Mouse (Mus musculus) embryonic facial prominence, embryonic 14.5 days (tissue): Measurements from ENCODE around the gene Nudt22. TPM values are rescaled to one million over a fixed set of nuclear protein-coding genes. Genes with fewer than 3 reads are reported as not detected.

ENCODE experiments used
- ATAC-seq: fragments of 200-750 bp; cut with Nextera tagmentation; 2 replicates; pipeline ENCODE4 v1.8.0; 2017; ENCODE audit warnings: low read depth, moderate number of reproducible peaks, moderate TSS enrichment
- DNase-seq: peaks from one replicate; pipeline ENCODE4 v3.0.0-alpha.2; 2015; ENCODE audit warnings: low spot score
- H3K27ac ChIP-seq: fragments of 300-500 bp; sonication (generic); replicated peaks from 2 replicates; pipeline ENCODE4 v1.5.1; 2014; ENCODE audit warnings: low read depth, mild to moderate bottlenecking, low read length, moderate library complexity
- H3K27me3 ChIP-seq: fragments of 300-500 bp; sonication (generic); replicated peaks from 2 replicates; pipeline ENCODE4 v1.6.1; 2014; ENCODE audit warnings: low read length; ENCODE audit not compliant: control insufficient read depth, insufficient read depth
- H3K36me3 ChIP-seq: fragments of 300-500 bp; sonication (generic); 2 replicates; pipeline ENCODE4 v1.6.1; 2014; ENCODE audit warnings: low read length, mixed read lengths; ENCODE audit not compliant: control insufficient read depth, insufficient read depth
- H3K4me1 ChIP-seq: fragments of 300-500 bp; sonication (generic); 2 replicates; pipeline ENCODE4 v1.6.1; 2014; ENCODE audit warnings: antibody characterized with exemption, low read length; ENCODE audit not compliant: control insufficient read depth, insufficient read depth
- H3K4me2 ChIP-seq: fragments of 300-500 bp; sonication (generic); 2 replicates; pipeline ENCODE4 v1.6.1; 2014; ENCODE audit warnings: low read depth, mild to moderate bottlenecking, low read length, moderate library complexity, mixed read lengths
- H3K4me3 ChIP-seq: fragments of 300-500 bp; sonication (generic); 2 replicates; pipeline ENCODE4 v1.5.1; 2014; ENCODE audit warnings: low read depth, mild to moderate bottlenecking, low read length
- H3K9ac ChIP-seq: fragments of 300-500 bp; sonication (generic); 2 replicates; pipeline ENCODE4 v1.6.1; 2014; ENCODE audit warnings: low read depth, mild to moderate bottlenecking, low read length, moderate library complexity, mixed read lengths
- H3K9me3 ChIP-seq: fragments of 300-500 bp; sonication (generic); 2 replicates; pipeline ENCODE4 v1.6.1; 2016; ENCODE audit warnings: low read length; ENCODE audit not compliant: control insufficient read depth
- WGBS: fragments of 180-500 bp; shearing (Covaris S2); extraction: QIAGEN DNeasy Blood & Tissue Kit; methylation state at CpG from one replicate; pipeline ENCODE4 v1.1.7; 2014; 5-methylcytosine and 5-hydroxymethylcytosine counted together
- polyA plus RNA-seq: library from polyadenylated mRNA; unstranded; fragments of >200 nt; fragmentation: Nextera tagmentation; extraction: Ambion mirVana; gene quantifications from 2 replicates; pipeline ENCODE4 v1.2.1, GENCODE M21; 2014

Gene Nudt22
- polyA plus RNA-seq, 1 experiment from 2014 or later: 22.9 TPM

DNA sequence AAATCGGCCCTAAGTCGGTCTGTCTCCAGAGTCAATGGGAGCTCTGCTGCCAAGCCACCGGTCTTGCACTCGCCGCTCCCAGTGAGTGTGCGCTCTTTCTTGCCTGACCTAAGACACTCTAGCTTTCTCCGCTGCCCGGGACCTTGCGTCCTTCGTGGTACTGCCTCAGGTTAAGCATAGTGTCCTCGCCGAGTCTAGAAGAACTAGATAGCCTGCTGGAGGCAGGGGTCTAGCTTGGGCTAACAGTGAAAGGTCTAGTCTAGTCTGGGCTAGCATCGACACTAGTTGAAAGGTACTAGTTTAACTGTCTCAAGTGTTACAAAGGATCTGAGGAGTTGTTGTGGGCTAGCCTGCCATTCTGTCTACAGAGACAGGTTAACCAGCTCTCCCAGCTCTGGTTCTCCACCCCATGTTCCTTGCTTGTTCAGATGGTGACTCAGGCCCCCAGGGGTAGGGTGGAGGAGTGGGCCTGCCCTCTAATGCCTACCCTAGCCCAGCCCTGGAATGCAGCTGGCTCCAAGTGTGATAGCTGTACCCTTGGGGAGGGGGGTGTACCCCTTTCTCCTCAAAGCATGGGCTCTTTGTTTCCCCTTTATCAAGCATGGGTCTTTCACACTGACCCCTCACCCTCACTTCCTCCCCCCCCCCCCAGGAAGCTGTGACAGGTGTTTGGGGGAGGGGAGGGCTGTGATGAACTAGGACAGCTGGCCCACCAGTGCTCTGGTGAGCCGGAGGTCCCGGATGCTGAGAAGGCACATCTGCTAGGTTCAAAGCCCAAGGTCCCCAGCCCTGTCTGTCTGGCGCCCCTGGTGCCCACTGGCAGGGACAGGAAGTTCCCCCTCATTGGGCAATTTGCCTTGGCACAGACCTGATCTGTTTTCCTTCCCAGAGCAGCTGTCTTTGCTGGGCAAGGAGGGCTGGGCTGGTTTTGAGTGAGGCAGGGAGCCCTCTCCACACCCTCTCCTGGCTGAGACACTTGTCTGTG lies 20.1 kb downstream of the Nudt22 start, which contains the start of gene Plcb3:
Plcb3 (minus strand) TSS at position 934 of the 985 bp plus-strand sequence.
- peak within 1 kb of the TSS; percentile 76 for H3K9ac ChIP-seq
- H3K4me3 ChIP-seq: peak within 1 kb of the TSS; percentile 77
- H3K36me3 ChIP-seq: peaks cover 19% of the 10 kb centered on the region
- peak within 1 kb of the TSS; percentile 92 for H3K4me2 ChIP-seq
- DNase-seq (peak; percentile 92), ATAC-seq (peak; percentile 3; the same call in 1 of the 2 replicates)
- WGBS: 2% methylated on average over 16 of the region's 16 CpGs
- H3K27me3 ChIP-seq: no peaks in the 10 kb centered on the region
- no peaks in the 10 kb centered on the region for H3K9me3 ChIP-seq
- peak within 1 kb of the TSS; percentile 88 for H3K27ac ChIP-seq
- H3K4me1 ChIP-seq: peaks cover 24% of the 10 kb centered on the region

DNA sequence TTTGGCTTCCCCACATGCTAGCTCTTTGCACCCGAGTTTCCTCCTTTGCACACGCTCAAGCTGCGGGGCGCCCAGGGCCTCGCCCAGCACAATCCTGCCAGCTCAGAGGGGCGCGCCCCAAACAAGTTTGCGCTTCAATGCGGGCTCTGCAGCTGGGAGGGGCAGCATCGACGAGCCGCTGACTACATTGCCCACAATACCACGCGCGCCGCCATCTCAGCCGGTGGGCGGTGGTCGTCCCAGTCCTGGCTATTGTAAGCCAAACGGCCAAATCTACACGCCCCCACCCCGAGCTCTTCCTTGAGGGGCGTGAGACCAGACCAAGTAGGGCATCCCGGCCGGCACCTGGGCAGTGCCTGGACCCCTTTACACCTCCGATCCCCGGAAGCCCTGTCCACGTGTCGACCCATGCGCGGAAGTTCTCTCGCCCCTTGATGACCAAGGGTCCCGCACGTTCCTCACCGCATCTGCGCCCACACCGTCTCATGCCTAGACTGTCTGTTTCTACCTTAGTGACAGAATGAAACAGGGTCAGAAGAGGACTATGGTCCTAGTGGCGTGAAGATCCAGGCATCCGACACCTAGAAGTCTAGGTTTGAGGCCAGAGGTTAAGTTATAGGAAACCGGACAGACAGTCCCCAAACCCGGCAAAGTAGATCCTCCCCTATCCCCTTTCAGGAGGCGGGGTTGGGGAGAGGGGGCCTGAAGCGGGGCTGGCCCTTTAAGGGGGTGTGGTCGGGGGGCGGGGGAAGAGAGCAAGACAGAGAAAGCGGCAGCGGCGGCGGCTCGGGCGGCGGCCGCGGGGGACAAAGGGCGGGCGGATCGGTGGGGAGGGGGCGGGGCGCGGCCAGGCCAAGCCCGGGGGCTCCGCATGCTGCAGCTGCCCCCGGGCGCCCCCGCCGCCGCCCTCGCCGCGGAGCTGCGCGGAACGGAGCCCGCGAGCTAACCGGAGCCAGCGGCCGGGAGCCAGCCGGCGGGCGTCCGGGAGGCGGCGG lies 21.4 kb downstream of the Nudt22 start, which contains the start of gene Ppp1r14b:
Ppp1r14b (plus strand) TSS at position 758 of the 995 bp plus-strand sequence.
- peak within 1 kb of the TSS; percentile 92 for H3K4me2 ChIP-seq
- H3K9ac ChIP-seq: peak within 1 kb of the TSS; percentile 76
- no peaks in the 10 kb centered on the region for H3K9me3 ChIP-seq
- H3K4me1 ChIP-seq: peaks cover 33% of the 10 kb centered on the region
- peak; percentile 70 for ATAC-seq
- WGBS: 0% methylated on average over 39 of the region's 84 CpGs
- peaks cover 19% of the 10 kb centered on the region for H3K36me3 ChIP-seq
- no peaks in the 10 kb centered on the region for H3K27me3 ChIP-seq
- peak; percentile 96 for DNase-seq
- peak within 1 kb of the TSS; percentile 77 for H3K4me3 ChIP-seq
- H3K27ac ChIP-seq: peak within 1 kb of the TSS; percentile 88

DNA sequence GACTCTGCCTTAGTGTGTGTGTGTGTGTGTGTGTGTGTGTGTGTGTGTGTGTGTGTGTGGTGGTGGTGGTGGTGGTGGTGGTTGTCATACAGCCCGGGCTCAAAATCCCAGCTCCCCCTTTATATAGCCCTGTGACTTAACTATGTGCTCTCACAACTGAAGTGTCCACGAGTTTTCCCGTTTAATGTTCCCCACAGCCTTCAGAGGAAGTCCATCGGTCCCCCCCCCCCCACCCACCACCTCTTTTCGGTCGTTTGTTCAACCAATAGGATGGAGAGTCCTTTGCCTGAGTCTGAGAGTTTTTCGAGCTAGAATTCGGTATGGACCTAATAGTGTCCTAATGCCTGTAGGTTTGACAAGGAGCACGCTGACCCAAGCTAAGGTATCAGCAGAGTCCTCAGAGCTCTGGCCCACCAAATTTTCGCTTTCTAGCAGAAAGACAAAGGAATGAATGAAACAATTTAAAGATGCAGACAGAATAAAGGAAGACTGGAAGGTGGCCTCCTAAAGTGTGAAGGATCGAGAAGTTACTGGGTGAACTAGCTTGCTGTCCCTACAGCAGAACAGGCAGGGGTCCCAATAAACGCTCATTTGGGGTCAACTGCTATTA lies 22.2 kb downstream of the Nudt22 start:
- whole genome bisulfite sequencing: 25% methylated on average over 11 of the region's 12 CpGs
- Histone ChIP-seq H3K27me3 (no peaks in the 10 kb centered on the region), H3K27ac (peak overlapping the region; percentile 88; the same call in 1 of the 2 replicates), H3K4me1 (peaks cover 28% of the 10 kb centered on the region), H3K36me3 (peaks cover 16% of the 10 kb centered on the region), H3K4me2 (peak overlapping the region; percentile 92), H3K9ac (peak overlapping the region; percentile 48), H3K9me3 (no peaks in the 10 kb centered on the region), H3K4me3 (peak overlapping the region; percentile 77)
- DNase-seq: no peak
- no peak for ATAC-seq

DNA sequence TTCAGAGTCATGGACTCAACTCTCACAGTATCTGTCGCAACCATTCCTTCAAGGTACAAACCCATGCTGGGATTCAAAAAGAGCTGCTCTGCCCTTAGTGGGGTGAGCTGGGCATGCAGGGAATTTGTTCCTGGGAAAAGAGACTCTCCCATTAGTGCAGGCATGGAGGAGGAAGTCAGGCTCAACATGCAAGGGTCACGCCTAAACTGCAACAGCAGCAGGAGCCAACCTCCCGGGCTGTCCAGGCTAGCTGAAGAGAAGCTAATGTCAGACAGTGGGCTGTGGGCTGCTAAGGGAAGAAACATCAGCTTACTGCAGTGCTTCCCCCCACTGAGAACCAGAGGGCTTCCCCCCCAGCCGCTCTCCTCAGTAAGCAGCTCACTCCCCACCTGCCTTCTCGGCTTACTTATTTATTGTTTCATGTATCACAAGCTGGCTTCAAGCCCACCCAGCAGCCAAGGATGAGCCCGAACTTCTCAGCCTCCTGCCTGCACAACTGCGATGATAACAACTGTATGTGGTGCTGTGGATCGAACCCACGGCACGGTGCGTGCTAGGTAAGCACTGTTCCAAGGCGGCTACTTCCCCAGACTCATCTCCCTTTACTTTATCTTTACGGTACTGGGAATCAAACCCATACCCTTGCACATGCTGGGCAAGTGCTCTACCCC lies 23.5 kb downstream of the Nudt22 start:
- no peak for ATAC-seq
- H3K4me2 ChIP-seq: no peak overlapping the region
- H3K4me3 ChIP-seq: no peak overlapping the region
- H3K4me1 ChIP-seq: peaks cover 30% of the 10 kb centered on the region
- peaks cover 3% of the 10 kb centered on the region for H3K36me3 ChIP-seq
- no peaks in the 10 kb centered on the region for H3K9me3 ChIP-seq
- no peak for DNase-seq
- no peak overlapping the region for H3K9ac ChIP-seq
- H3K27me3 ChIP-seq: no peaks in the 10 kb centered on the region
- no peak overlapping the region for H3K27ac ChIP-seq
- WGBS: 74% methylated on average over 13 of the region's 13 CpGs

DNA sequence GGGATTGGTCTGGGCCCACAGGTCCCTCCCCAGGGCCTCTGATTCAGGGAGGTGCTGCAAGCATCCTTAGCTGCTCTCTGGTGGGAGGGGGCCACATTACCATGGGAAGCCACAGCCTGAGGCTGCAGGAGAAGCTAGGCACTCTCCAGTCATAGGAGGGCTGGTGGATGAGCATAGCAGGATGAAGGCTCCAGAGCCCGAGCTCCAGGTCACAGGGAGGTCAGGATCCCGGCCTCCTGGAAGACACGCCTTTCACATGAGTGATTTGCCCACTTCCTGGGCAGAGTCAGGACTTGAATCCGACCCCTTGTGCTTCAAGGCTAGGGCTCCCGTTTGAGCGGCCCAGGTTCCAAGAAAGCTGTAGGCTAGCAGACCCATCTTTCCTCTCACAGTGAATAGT lies 24.3 kb downstream of the Nudt22 start:
- ATAC-seq (no peak), DNase-seq (no peak)
- Histone ChIP-seq H3K4me3 (no peak overlapping the region), H3K4me1 (peaks cover 28% of the 10 kb centered on the region), H3K36me3 (no peaks in the 10 kb centered on the region), H3K4me2 (no peak overlapping the region), H3K27ac (0 out of 2 replicates have a peak overlapping the region, but pooled peaks have one; percentile 1), H3K9ac (0 out of 2 replicates have a peak overlapping the region, but pooled peaks have one; percentile 14), H3K27me3 (no peaks in the 10 kb centered on the region), H3K9me3 (no peaks in the 10 kb centered on the region)
- WGBS: 33% methylated on average over 6 of the region's 6 CpGs

DNA sequence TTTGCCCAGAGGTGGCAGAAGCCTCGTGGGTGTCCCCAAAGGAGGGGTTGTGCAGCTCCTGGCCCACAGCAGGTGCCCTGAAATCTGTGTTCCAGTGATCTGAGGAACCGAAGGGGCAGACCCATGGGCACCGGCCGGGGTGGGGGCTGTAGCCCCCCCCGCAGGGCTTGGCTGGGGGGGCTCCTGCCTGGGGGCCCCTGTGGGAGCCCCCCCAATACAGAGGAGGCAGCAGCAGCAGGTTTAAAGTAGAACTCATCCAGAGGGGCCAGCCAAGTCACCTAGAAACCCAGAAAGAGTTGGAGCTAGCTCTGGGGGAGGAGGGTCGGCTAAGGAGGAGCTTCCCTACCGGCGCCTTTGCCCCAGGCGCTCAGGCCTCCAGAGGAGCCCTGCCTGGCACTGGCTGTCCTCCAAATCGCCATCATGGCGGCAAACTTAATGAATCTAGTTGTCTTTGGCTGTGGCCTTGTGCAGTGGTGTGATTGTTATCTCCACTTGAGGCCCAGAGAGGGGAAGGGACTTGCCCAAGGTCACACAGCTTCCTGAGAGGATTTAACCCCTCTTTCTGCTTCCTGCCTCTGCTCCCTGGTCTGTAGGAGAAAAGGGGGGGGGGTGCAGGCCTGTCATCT lies 25.3 kb downstream of the Nudt22 start:
- DNase-seq (no peak), ATAC-seq (no peak)
- Histone ChIP-seq H3K4me1 (peaks cover 25% of the 10 kb centered on the region), H3K27ac (no peak overlapping the region), H3K4me2 (peak overlapping the region; percentile 55), H3K9me3 (no peaks in the 10 kb centered on the region), H3K9ac (peak overlapping the region; percentile 73), H3K4me3 (no peak overlapping the region), H3K27me3 (no peaks in the 10 kb centered on the region), H3K36me3 (peaks cover 10% of the 10 kb centered on the region)
- WGBS: 31% methylated on average over 8 of the region's 11 CpGs

DNA sequence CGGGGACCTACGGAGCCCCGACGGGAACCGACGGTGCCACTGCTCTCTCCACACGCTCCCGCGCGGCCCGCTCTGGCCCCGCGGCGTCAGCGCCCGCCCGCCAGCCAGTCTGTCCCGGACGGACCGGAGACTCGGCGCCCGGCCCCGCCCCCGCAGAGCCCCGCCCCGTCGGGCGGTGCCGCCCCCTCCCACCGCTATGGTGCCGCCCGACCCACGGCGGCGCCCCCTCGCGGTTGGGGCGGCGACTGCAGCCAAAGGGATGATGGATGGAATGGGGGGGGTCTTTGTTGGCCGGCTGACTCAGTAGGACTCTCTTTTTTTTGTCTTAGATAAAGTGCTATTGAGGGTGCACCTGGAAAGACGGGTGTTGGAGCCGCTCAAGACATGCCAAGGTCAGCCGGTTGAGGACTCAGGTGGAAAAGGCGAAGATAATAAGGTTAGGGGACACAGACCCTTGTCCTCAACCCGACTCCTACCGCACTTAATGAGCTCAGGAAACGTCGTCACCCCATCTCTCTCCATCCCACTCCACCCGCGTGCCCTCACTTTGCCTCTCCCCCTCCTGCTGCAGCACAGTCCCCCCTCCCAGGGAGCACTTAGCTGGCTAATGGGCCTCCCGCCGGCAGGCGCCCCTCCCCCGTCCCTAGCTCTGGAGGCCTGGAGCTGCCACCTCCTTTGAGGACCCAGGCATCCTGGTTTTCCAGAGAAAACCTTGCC lies 26.1 kb downstream of the Nudt22 start:
- Histone ChIP-seq H3K4me2 (peak overlapping the region; percentile 55), H3K9ac (peak overlapping the region; percentile 73), H3K27me3 (no peaks in the 10 kb centered on the region), H3K4me1 (peaks cover 25% of the 10 kb centered on the region), H3K9me3 (no peaks in the 10 kb centered on the region), H3K27ac (no peak overlapping the region), H3K36me3 (peaks cover 17% of the 10 kb centered on the region), H3K4me3 (peak overlapping the region; percentile 63)
- under 1% methylated on average over 42 of the region's 55 CpGs for WGBS
- ATAC-seq: peak; percentile 54
- peak; percentile 65 for DNase-seq
